Mouse (Mus musculus) limb, embryonic 14.5 days (tissue): ENCODE data around the gene Vasp. TPM values are rescaled to one million over a fixed set of nuclear protein-coding genes. Genes with fewer than 3 reads are reported as not detected.

ENCODE experiments used
- ATAC-seq: fragments of 200-750 bp; cut with Nextera tagmentation; 2 replicates; pipeline ENCODE4 v1.8.0; 2017; ENCODE audit warnings: low read depth, moderate number of reproducible peaks, moderate TSS enrichment; ENCODE audit not compliant: low FRiP score
- DNase-seq: peaks from one replicate; pipeline ENCODE4 v3.0.0-alpha.2; 2015; ENCODE audit warnings: low spot score
- H3K27ac ChIP-seq: fragments of 300-500 bp; sonication (generic); replicated peaks from 2 replicates; pipeline ENCODE4 v1.5.1; 2014; ENCODE audit warnings: low read depth, mild to moderate bottlenecking, low read length, moderate library complexity, mixed read lengths
- H3K27me3 ChIP-seq: fragments of 300-500 bp; sonication (generic); 2 replicates; pipeline ENCODE4 v1.6.1; 2014; ENCODE audit warnings: low read length, mixed read lengths; ENCODE audit not compliant: control insufficient read depth, insufficient read depth
- H3K36me3 ChIP-seq: fragments of 300-500 bp; sonication (generic); 2 replicates; pipeline ENCODE4 v1.6.1; 2014; ENCODE audit warnings: mild to moderate bottlenecking, low read length, moderate library complexity, mixed read lengths; ENCODE audit not compliant: control insufficient read depth, insufficient read depth
- H3K4me1 ChIP-seq: fragments of 300-500 bp; sonication (generic); 2 replicates; pipeline ENCODE4 v1.6.1; 2014; ENCODE audit warnings: antibody characterized with exemption, low read length, mixed read lengths; ENCODE audit not compliant: control insufficient read depth, insufficient read depth
- H3K4me2 ChIP-seq: fragments of 300-500 bp; sonication (generic); replicated peaks from 2 replicates; pipeline ENCODE4 v1.6.1; 2014; ENCODE audit warnings: low read depth, mild to moderate bottlenecking, low read length, moderate library complexity; ENCODE audit not compliant: severe bottlenecking
- H3K4me3 ChIP-seq: fragments of 300-500 bp; sonication (generic); replicated peaks from 2 replicates; pipeline ENCODE4 v1.5.1; 2014; ENCODE audit warnings: low read length
- H3K9ac ChIP-seq: fragments of 300-500 bp; sonication (generic); 2 replicates; pipeline ENCODE4 v1.6.1; 2014; ENCODE audit warnings: mild to moderate bottlenecking, low read depth, low read length, moderate library complexity; ENCODE audit not compliant: severe bottlenecking
- H3K9me3 ChIP-seq: fragments of 300-500 bp; sonication (generic); 2 replicates; pipeline ENCODE4 v1.6.1; 2016; ENCODE audit warnings: low read length; ENCODE audit not compliant: control insufficient read depth
- POLR2A ChIP-seq: fragments of 200-500 bp; IDR thresholded peaks from 2 replicates; pipeline ENCODE4 v1.8.0; 2012; ENCODE audit warnings: inconsistent platforms, mild to moderate bottlenecking, moderate library complexity, borderline replicate concordance; ENCODE audit not compliant: insufficient read depth, insufficient read length; ENCODE audit errors: extremely low read depth
- WGBS: fragments of 180-500 bp; shearing (Covaris S2); extraction: QIAGEN DNeasy Blood & Tissue Kit; methylation state at CpG from one replicate; pipeline ENCODE4 v1.1.7; 2014; 5-methylcytosine and 5-hydroxymethylcytosine counted together
- polyA plus RNA-seq, 2 experiments: library from polyadenylated mRNA; depleted of rRNA in 1 of 2; stranded (reverse) in 1 of 2; unstranded in 1 of 2; fragments of >200 nt; fragmentation: Nextera tagmentation in 1 of 2; extraction: Ambion mirVana in 1 of 2; gene quantifications; 2 replicates each; pipeline versions ENCODE4 v1.2.1 to v1.2.3; 2012 to 2014

Gene Vasp
- polyA plus RNA-seq, 2 experiments: 66.7 to 126 TPM

DNA sequence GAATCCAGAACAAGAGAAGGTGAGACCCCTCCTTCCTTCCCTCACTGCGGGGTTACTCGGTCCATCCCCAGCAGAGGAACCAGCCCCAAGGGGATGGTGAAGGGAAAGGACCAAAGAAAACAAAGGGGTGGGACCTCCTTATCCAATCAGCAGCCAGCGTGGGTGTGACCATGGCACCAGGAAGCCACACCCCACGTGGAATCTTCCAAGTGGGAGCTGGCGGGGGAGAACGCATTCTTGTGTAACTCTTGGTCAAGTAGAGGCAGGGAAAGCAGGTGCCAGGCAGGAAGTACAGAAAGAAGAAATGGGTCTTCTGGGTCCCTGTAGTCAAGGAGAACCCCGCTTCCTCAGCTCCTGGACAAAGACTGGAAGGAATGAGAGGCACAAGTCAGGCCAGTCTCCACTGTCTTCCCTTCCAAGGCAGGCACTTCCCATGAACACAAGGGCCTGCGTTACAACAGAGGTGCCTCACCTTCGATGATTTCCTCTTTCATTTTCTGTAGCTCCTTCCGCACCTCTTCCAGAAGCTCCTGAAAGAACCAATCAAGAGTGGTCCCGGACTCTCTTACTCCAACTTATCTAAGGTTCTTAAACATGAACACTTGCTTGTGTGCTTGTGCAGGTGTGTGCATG is 14.1 kb downstream of the Vasp start:
- peak; percentile 44; the same call in 1 of the 2 replicates for ATAC-seq
- peaks cover 77% of the 10 kb centered on the region for H3K36me3 ChIP-seq
- H3K27ac ChIP-seq: no peak overlapping the region
- H3K4me2 ChIP-seq: no peak overlapping the region
- 40% methylated on average over 11 of the region's 11 CpGs for WGBS
- no peak for TF ChIP-seq POLR2A
- no peak overlapping the region for H3K9ac ChIP-seq
- H3K4me1 ChIP-seq: no peaks in the 10 kb centered on the region
- no peak overlapping the region for H3K4me3 ChIP-seq
- H3K27me3 ChIP-seq: no peaks in the 10 kb centered on the region
- peak; percentile 72 for DNase-seq
- no peaks in the 10 kb centered on the region for H3K9me3 ChIP-seq

- no peak for TF ChIP-seq POLR2A
- no peak overlapping the region for H3K4me2 ChIP-seq
- no peaks in the 10 kb centered on the region for H3K4me1 ChIP-seq
- H3K9me3 ChIP-seq: no peaks in the 10 kb centered on the region
- no peak overlapping the region for H3K9ac ChIP-seq
- H3K36me3 ChIP-seq: peaks cover 67% of the 10 kb centered on the region
- WGBS: 75% methylated on average over 7 of the region's 7 CpGs
- DNase-seq (no peak), ATAC-seq (no peak)
- H3K27ac ChIP-seq: no peak overlapping the region
- H3K27me3 ChIP-seq: no peaks in the 10 kb centered on the region
- no peak overlapping the region for H3K4me3 ChIP-seq
These were observed 15.1 kb downstream of the Vasp start for GRCm38 (mm10) chr7:19256567-19256966.

- no peaks in the 10 kb centered on the region for H3K4me1 ChIP-seq
- H3K9ac ChIP-seq: no peak overlapping the region
- DNase-seq: no peak
- peaks cover 58% of the 10 kb centered on the region for H3K36me3 ChIP-seq
- 84% methylated on average over 17 of the region's 17 CpGs for WGBS
- TF ChIP-seq POLR2A: no peak
- no peaks in the 10 kb centered on the region for H3K27me3 ChIP-seq
- no peaks in the 10 kb centered on the region for H3K9me3 ChIP-seq
- no peak for ATAC-seq
- H3K4me3 ChIP-seq: no peak overlapping the region
- H3K27ac ChIP-seq: no peak overlapping the region
- no peak overlapping the region for H3K4me2 ChIP-seq
These were observed 16.2 kb downstream of the Vasp start for GRCm38 (mm10) chr7:19255395-19255794.

DNA sequence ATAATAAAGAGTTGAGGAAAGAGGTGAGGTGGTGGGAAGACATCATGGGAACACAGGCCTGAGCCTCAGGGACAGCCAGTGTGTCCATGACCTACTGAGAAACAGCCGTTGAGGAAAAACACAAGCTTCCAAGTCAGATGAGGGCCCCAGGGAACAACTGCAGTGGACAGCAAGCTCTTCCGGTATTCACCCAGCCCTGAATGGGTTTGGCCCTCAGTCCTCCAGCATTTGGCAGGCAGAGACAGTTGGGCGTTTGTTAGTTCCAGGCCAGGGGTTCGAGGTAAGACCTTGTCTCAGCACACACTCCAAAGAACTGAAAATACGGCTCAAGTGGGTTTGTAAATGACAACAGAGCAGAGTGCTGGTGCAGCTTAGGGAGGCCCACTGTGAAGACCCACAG is 18.2 kb downstream of the Vasp start:
- H3K4me2 ChIP-seq: no peak overlapping the region
- H3K27me3 ChIP-seq: no peaks in the 10 kb centered on the region
- no peaks in the 10 kb centered on the region for H3K9me3 ChIP-seq
- no peak overlapping the region for H3K27ac ChIP-seq
- TF ChIP-seq POLR2A: no peak
- H3K4me3 ChIP-seq: no peak overlapping the region
- ATAC-seq (no peak), DNase-seq (no peak)
- no peaks in the 10 kb centered on the region for H3K4me1 ChIP-seq
- H3K36me3 ChIP-seq: peaks cover 38% of the 10 kb centered on the region
- WGBS: 61% methylated on average over 5 of the region's 5 CpGs
- H3K9ac ChIP-seq: no peak overlapping the region

DNA sequence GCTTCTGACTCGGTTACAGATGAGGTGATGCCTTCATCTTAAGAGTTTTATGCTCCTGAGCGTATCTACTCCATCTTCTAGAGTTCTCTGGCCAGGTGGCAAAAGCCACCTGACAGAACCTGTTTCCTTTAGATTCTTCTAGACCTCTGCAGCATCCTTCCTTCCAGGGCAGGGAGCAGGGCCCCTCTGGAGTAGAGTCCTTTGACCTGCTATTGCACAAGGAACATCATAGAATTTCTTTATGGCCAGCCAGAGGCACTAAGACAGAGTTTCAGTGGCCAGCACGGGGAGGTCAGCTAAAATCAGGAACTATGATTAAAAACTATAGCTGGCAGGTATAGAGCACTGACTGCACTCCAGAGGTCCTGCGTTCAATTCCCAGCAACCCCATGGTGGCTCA is 19.5 kb downstream of the Vasp start:
- Histone ChIP-seq H3K4me2 (no peak overlapping the region), H3K27ac (no peak overlapping the region), H3K36me3 (peaks cover 28% of the 10 kb centered on the region), H3K9ac (no peak overlapping the region), H3K4me1 (no peaks in the 10 kb centered on the region), H3K9me3 (no peaks in the 10 kb centered on the region), H3K4me3 (no peak overlapping the region), H3K27me3 (no peaks in the 10 kb centered on the region)
- no peak for ATAC-seq
- 82% methylated on average over 4 of the region's 4 CpGs for WGBS
- TF ChIP-seq POLR2A: no peak
- no peak for DNase-seq
